Mouse (Mus musculus) liver, adult (tissue): ENCODE measurements around the gene Hoxa6.

Source experiments
- GATA4 ChIP-seq: IDR thresholded peaks from 2 replicates; pipeline ENCODE4 v1.6.1; 2014; ENCODE audit warnings: mild to moderate bottlenecking, low read length; ENCODE audit not compliant: insufficient replicate concordance

The Hoxa6 gene

DNA sequence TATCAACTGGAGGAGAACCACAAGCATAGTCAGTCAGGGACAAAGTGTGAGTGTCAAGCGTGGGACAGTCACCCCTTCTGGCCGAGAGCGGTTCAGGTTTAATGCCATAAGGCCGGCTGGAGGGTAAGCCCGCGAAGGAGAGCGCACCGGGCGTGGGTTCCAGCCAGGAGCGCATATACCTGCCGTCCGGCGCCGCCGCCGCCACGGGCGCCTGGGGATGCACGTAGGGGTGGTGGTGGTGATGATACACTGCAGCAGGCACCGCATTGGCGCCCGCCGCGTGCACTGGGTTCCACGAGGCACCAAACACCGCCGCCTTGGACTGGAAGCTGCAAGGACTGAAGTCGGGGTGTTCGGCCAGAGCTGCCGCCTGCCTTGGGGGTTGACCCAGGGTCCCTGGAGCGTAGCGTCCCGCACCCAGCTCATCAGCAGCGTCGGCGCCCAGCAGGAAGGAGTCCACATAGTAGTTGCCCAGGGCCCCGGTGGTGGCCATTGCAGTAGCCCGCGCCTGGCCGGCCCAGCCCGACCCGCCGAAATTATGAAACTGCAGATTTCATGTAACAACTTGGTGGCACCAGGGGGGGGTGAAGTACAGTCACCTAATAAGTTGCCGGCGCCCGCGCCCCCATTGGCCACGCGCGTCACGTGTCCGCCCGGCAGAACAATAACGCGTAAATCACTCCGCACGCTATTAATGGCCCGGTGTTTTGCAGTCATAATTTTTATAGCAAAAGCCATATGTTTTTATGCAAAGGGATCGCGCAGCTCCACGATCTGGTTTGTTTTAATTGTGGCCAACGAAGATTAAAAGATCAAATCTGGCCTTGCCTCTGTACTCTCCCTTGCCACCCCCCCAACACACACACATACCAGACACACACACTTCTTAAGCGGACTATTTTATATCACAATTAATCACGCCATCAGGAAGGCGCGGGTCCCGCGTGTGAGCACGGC is 17.4 kb upstream of the Hoxa6 start:
- no peak for TF ChIP-seq GATA4

GRCm38 (mm10) chr6:52224895-52225611 is 16.5 kb upstream of the Hoxa6 start:
- TF ChIP-seq GATA4, result no peak

- TF ChIP-seq GATA4, result no peak
Observed at GRCm38 (mm10) chr6:52223939-52224760, 15.6 kb upstream of the Hoxa6 start.

DNA sequence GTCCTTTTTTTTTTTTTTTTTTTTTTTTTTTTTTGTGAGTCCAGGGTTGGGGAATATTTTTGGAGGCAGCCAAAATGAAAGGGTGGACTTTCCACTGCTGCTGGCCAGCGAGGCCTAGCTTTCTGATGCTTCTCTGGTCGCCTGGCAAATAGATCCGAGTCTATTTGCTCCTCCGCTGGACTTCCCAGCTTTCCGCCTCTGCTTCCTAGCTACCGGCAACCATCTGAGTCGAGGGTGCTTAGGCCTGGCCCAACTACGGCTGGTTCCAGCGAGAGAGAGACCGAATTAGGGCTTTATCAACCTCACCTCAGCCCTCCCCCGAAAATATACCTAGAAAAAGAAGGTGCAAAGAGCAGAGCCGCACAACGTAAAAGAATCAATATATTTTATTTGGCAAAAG is 14.2 kb upstream of the Hoxa6 start:
- no peak for TF ChIP-seq GATA4

DNA sequence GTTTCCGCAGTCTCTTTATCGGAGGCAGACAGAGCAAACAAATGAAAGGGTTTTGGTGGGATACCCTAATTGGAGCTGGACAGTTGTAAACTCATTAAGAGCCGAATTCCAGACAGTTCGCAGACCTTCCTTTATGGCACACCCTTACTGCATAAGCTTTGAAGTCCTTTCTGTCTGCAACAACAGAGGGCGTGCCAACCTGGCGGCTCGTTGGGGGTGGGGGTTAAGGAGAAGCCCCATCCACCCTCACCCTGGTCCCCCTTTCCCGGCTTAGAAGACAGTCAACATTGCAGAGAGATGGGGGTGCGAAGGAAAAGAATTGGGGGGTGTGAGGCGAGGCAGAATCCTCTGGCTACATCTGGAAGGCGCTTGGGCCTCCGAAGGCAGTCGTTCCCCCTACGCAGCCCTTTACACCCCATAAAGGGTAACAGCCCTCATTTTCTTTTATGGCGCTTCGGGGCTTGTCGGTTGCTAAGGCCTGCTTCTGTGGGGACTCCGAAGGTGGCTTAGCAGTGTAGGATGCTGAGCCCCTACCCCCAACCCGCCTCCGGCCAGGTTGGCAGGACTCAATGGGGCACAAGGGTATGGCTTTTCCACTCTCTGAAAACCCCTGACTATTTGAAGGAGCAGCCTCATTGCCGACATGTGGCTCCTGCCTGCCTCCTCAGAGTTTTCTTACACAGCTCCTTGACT is 13.6 kb upstream of the Hoxa6 start:
- TF ChIP-seq GATA4, result no peak

DNA sequence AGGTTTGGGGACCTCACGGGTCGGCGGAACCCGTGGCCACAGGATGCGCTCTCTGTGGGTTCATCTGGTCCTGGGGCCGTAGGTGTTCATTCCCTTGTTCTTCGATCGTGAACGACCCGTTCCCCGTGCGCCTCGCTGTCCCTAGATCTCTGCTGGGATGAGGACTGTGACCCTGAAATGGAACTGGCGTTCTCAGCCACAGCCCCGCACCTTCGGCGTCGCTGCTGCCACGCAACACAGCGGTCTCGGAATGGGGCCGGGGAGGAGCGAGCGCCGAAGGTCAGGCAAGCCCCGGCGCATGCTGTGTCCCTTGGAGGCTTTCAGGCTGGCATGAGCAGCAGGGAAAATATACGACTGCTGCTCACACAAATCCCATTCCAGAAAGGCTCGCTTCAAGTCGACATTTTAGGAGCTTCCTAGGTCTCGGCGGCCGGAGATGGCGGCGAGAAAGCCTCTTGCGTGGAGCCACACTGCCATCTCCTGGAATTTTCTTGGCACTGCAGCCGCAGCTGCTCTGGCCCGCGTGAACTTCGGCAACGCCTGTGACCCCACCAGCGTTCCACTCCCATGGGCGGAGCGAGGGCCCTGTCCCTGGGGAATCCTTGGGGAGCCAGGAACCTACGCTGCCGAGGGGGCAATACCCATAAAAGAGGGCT is 12.9 kb upstream of the Hoxa6 start, which contains the start of gene Hoxa7:
TSS of gene Hoxa7 (minus strand) at position 518 of the 656 bp plus-strand sequence.
- TF ChIP-seq GATA4, result no peak

DNA sequence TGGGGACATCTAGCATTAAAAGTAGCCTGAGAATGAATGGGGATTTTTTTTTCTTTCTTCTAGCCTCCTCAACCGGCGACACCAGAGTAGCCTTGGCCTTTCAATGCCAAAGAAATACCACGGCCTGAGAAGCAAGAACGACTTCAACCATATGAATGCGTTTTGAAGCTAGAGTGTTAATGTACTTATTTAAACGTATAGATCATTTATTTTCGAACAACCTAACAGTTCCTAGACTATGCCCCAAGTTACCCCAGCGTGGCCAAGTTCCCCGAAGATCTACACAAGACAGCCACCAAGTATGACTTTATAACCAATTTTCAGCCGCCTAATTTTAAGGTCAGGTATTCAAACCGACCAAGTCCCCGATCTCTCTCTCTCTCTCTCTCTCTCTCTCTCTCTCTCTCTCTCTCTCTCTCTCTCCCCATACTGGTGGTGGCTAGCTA is 12.4 kb upstream of the Hoxa6 start:
- no peak for TF ChIP-seq GATA4

DNA sequence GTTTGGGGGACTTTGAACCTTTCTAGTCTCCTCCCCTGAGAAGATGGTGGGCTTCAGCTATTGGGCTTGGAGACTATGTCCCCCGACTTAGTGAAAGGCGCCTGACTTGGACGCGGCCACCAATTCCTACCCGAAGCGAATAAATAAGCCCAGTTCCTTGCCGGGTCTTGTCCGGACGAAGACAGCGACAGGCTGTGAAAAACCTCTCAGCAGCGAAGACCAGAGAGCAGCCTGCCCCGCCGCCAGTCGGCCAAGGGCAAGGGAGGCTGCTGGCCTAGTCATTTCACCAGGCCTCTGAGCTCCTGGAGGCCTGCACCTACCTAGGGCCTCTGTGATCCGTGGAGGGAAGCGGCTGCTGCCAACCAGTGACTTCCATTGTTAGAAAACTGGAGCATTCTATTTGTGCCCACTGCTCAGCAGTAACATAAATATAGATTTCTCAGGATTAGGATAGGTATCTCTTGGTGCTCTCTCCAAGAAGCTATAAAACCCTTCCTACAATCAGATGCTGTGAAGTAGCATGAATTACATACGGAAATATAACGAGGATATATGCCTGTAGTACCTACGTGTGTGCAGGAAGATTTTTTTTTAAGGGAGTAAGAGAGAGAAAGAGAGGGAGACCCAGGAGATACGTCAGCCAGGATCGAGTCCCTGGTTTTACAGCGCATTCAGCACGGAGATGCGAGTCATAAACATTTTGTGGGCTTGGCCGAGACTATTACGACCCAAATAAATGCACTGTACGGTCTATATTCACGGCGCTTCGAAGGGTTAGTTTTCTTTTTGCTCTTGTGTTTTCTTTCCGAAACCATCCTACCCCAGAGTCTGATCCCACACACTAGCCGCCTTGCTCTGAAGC is 11.7 kb upstream of the Hoxa6 start:
- TF ChIP-seq GATA4, result no peak

- no peak for TF ChIP-seq GATA4
Observed at GRCm38 (mm10) chr6:52219234-52219942, 10.9 kb upstream of the Hoxa6 start.

DNA sequence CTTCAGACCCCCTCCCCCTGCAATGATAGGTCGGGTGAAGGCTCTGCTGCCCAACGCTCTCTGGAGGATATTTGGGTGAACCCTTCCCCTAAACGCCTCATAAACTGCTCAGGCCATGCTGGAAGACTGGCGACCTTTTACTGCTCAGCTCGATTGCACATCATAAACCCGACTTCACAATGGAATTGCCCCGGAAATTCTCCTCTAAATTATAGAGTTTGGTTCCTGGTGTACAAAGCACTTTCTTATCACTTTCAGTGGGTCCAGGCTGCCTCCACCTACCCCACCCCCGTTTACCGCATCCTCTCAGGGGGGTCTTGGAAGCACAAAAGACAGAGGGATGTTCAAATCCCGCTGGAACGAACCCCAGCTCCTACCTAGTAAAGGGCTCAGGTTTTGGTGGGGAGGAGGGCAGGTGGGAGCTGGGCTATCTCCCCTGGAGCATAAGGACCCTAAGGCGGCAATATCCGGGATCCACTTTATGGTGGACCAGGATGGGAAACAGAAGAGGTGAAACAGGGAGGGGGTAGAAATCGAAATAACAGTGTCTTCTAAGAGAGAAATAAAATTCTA is 10.2 kb upstream of the Hoxa6 start:
- TF ChIP-seq GATA4, result no peak

DNA sequence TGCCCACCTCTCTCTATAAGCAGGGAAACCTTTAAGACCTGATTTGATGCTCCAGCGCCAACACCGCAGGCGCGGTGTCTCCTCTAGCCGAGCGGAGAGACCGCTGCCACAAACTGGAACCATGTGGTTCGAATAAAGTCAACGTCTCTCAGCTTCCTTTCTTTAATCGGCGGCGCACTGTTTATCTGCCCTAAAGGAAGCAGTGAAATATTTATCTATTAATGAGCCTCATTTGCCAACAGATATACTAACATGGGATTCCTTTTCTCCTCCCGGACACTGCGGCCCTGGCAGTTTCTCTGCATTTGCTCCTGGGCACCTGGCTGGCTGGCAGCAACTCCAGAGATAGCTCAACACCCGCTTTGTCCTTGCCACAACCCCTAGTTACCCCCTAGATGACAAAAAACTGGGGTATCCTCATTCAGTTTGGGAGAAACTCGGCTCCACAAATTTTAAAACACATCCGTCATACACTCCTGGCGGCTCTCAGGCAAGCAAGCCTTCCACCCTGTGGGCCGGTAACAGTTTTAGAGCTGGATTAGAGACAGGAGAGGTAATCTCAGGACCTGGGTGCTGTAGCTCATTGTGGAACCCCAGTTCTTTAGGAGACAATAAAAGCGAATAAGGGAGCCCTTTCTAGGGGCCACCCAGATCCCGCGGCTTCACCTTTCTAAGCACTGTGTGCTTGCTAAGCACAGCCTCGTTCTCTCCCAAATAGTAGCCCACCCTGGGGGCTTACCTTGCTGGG is 9.5 kb upstream of the Hoxa6 start:
- TF ChIP-seq GATA4, result no peak; the same call in 1 of the 2 replicates

DNA sequence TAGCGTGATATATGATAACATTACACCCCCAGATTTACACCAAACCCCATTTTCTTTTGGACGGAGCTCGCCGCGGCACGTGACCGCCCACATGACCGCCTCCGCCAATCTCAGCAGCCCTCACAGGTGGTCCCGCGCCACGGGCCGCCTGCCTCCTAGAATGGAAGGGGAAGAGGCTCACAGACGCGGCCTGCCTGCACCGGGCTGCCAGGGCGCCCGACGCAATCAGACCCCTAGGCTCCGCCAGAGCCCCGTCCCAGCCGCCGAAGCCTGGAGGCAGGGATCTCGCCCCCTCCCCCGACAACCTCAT is 8.9 kb upstream of the Hoxa6 start:
- no peak for TF ChIP-seq GATA4
